Mouse (Mus musculus): ENCODE measurements around the gene Fhit.

GRCm38 (mm10) chr14:10035270-10035669 is 1126.6 kb downstream of the Fhit start:
- TF ChIP-seq POLR2A (IDR thresholded peaks at IDR 0.05; ENCODE audit: borderline replicate concordance, control insufficient read depth, low read depth, low read length) (no peak), CTCF (IDR thresholded peaks at IDR 0.05; ENCODE audit: control insufficient read depth, insufficient read depth, low read length) (no peak)

Measured in bone marrow, adult 2 months (tissue).